Mouse (Mus musculus) heart, embryonic 10.5 days (tissue): ENCODE results near the gene Ldlrad1. TPM values are rescaled to one million over a fixed set of nuclear protein-coding genes. Genes with fewer than 3 reads are reported as not detected.

Source experiments
- DNase-seq: peaks from one replicate; pipeline ENCODE4 v3.0.0-alpha.2; 2017; ENCODE audit warnings: low spot score
- H3K27ac ChIP-seq: fragments of 300-500 bp; sonication (generic); 2 replicates; pipeline ENCODE4 v1.5.1; 2016; ENCODE audit warnings: mild to moderate bottlenecking
- H3K27me3 ChIP-seq: fragments of 300-500 bp; sonication (generic); 2 replicates; pipeline ENCODE4 v1.6.1; 2016; ENCODE audit warnings: mild to moderate bottlenecking; ENCODE audit not compliant: poor library complexity, insufficient read depth, severe bottlenecking
- H3K36me3 ChIP-seq: fragments of 300-500 bp; sonication (generic); 2 replicates; pipeline ENCODE4 v1.6.1; 2016; ENCODE audit warnings: mild to moderate bottlenecking, moderate library complexity
- H3K4me1 ChIP-seq: fragments of 300-500 bp; sonication (generic); 2 replicates; pipeline ENCODE4 v1.6.1; 2016; ENCODE audit warnings: mild to moderate bottlenecking
- H3K4me3 ChIP-seq: fragments of 300-500 bp; sonication (generic); 2 replicates; pipeline ENCODE4 v1.5.1; 2016; ENCODE audit warnings: mild to moderate bottlenecking, moderate library complexity
- H3K9me3 ChIP-seq: fragments of 300-500 bp; sonication (generic); 2 replicates; pipeline ENCODE4 v1.6.1; 2016; ENCODE audit warnings: mild to moderate bottlenecking, moderate library complexity
- WGBS: fragments of 180-500 bp; shearing (Covaris S2); methylation state at CpG from one replicate; pipeline ENCODE4 v1.1.7; 2016; 5-methylcytosine and 5-hydroxymethylcytosine counted together
- polyA plus RNA-seq: library from polyadenylated mRNA; unstranded; fragments of >200 nt; fragmentation: Nextera tagmentation; extraction: Ambion mirVana; gene quantifications from 2 replicates; pipeline ENCODE4 v1.2.1, GENCODE M21; 2016

Gene Ldlrad1
- polyA plus RNA-seq, 1 experiment from 2014 or later, result not detected

DNA sequence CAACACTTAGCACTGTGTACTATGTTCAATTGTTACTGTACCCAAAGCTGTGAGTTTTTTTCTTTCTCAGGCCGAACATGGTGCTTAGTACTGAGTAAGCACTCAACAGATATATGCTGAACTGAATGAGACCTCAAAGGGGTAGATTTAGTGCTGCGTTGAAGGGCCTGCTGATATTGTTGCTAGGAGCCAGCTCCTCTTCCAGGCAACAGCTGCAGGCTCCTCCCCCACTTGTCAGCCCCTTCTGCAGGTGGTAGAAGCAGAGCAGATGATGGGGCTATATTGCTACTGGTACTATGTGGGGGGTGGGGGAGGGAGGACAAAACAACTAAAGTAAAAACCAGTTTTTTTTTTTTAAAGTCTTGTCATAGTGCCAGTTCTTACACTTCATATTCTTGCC lies 40.5 kb downstream of the Ldlrad1 start:
- H3K36me3 ChIP-seq, result peaks cover 8% of the 10 kb centered on the region; the same call in 1 of the 2 replicates
- H3K4me1 ChIP-seq, result peaks cover 64% of the 10 kb centered on the region
- no peak overlapping the region for H3K4me3 ChIP-seq
- DNase-seq, result peak; percentile 82
- WGBS, result 16% methylated on average over 2 of the region's 2 CpGs
- peak overlapping the region; percentile 36; the same call in 1 of the 2 replicates for H3K27ac ChIP-seq
- H3K9me3 ChIP-seq, result no peaks in the 10 kb centered on the region
- H3K27me3 ChIP-seq, result no peaks in the 10 kb centered on the region

GRCm38 (mm10) chr4:107250494-107250893 lies 41.5 kb downstream of the Ldlrad1 start:
- H3K4me3 ChIP-seq, result no peak overlapping the region
- no peaks in the 10 kb centered on the region for H3K9me3 ChIP-seq
- 22% methylated on average over 4 of the region's 4 CpGs for WGBS
- H3K27me3 ChIP-seq, result no peaks in the 10 kb centered on the region
- peaks cover 5% of the 10 kb centered on the region; the same call in 1 of the 2 replicates for H3K36me3 ChIP-seq
- H3K4me1 ChIP-seq, result peaks cover 60% of the 10 kb centered on the region
- no peak overlapping the region for H3K27ac ChIP-seq
- no peak for DNase-seq

DNA sequence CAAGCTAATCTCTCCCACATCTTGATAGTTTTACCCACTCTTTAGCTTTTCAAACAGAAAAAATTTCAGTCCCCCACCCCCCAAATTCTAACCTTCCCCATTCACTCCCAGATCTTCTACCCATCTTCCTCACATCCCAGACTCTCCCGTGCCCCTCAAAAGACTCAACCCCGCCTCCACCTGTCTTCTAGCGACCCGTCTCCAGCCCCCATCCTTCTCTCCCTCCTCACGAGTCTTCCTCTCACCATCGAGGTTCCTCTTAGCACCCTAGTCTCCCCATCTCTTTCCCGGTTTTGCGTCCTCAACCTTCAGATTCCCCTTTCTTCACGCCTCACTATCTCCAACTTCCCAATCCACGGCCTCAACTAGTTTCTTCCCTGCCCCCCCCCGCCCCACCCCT lies 43.5 kb downstream of the Ldlrad1 start:
- H3K4me3 ChIP-seq, result peak overlapping the region; percentile 94
- H3K4me1 ChIP-seq, result peaks cover 50% of the 10 kb centered on the region
- peak overlapping the region; percentile 97 for H3K27ac ChIP-seq
- H3K27me3 ChIP-seq, result no peaks in the 10 kb centered on the region
- WGBS, result under 1% methylated on average over 11 of the region's 11 CpGs
- no peaks in the 10 kb centered on the region for H3K9me3 ChIP-seq
- DNase-seq, result no peak
- no peaks in the 10 kb centered on the region for H3K36me3 ChIP-seq

DNA sequence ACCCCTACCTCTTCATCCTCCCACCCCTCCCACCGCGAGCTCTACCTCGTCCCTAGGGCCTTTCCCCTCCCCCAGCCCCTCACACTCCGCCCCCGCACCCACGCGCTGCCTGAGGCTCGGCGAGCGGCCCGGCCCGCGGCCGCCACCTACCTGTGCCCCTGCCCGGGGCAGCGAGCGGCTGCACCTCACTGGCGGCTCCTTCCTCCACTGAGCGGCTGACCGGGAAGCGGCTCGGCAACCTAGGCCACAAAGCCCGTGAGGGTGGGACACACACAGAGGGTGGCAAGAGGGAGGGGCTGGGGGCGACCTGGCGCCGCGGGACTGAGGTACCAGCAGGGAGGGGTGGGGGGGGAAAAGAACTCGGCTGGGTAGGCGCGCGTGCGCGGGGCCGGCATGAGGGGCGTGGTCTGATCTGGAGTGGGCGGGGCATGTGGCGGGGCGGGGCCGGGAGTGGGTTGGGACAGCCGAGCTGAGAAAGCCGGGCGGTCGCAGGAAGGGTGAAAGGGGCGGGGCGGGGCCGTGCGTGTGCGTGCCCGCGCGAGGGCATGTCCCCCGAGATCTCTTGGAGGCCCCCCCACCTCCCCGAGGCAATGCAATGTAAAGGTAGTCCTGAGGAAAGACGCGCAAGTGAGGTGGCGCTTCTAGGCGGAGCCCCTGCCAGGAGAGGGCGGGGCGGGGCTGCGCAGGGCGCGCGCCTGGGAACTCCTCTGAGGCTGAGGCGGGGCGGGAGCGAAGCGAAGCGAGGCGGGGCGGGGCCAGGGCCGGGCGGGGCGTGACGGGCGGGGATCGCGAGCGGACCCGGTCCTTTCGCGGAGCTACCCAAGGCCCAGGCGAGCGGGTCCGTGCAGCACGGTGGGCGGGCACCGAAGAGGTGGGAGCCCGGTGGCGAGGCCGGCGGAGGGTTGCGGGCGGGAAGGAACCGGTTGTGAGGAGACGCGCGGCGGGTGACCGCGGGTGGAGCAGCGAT lies 44.4 kb downstream of the Ldlrad1 start, which contains the start of the genes Lrrc42 and Hspb11:
Gene Lrrc42, minus strand, starts transcription at position 408 of the 967 bp plus-strand sequence.
Gene Hspb11, plus strand, starts transcription at position 469 of the 967 bp plus-strand sequence.
- peaks cover 48% of the 10 kb centered on the region for H3K4me1 ChIP-seq
- H3K9me3 ChIP-seq, result no peaks in the 10 kb centered on the region
- no peaks in the 10 kb centered on the region for H3K27me3 ChIP-seq
- no peaks in the 10 kb centered on the region for H3K36me3 ChIP-seq
- WGBS, result under 1% methylated on average over 100 of the region's 101 CpGs
- H3K4me3 ChIP-seq, result peak within 1 kb of the TSS; percentile 94
- peak within 1 kb of the TSS; percentile 97 for H3K27ac ChIP-seq
- peak; percentile 98 for DNase-seq

- Histone ChIP-seq H3K4me3 (peak overlapping the region; percentile 94), H3K4me1 (peaks cover 39% of the 10 kb centered on the region), H3K27me3 (no peaks in the 10 kb centered on the region), H3K9me3 (no peaks in the 10 kb centered on the region), H3K36me3 (no peaks in the 10 kb centered on the region), H3K27ac (peak overlapping the region; percentile 97)
- WGBS, result 33% methylated on average over 3 of the region's 3 CpGs
- DNase-seq, result no peak
Observed at GRCm38 (mm10) chr4:107254414-107254813, 45.4 kb downstream of the Ldlrad1 start.

GRCm38 (mm10) chr4:107260001-107260400 lies 51.0 kb downstream of the Ldlrad1 start:
- H3K36me3 ChIP-seq, result peaks cover 9% of the 10 kb centered on the region
- H3K4me3 ChIP-seq, result no peak overlapping the region
- no peaks in the 10 kb centered on the region for H3K27me3 ChIP-seq
- 44% methylated on average over 4 of the region's 4 CpGs for WGBS
- peaks cover 4% of the 10 kb centered on the region; the same call in 1 of the 2 replicates for H3K4me1 ChIP-seq
- H3K9me3 ChIP-seq, result peaks cover 4% of the 10 kb centered on the region; the same call in 1 of the 2 replicates
- DNase-seq, result no peak
- H3K27ac ChIP-seq, result no peak overlapping the region

Other genes starting within 250 kb of the Ldlrad1 start
- gene Mrpl37, start 142.3 kb upstream of the Ldlrad1 start, polyA plus RNA-seq, result 117 and 120 TPM in 2 replicates
- 5.1 and 7.3 TPM in 2 replicates for gene Cyb5rl, start 142.2 kb upstream of the Ldlrad1 start, polyA plus RNA-seq
- gene Cdcp2, start 112.3 kb upstream of the Ldlrad1 start, polyA plus RNA-seq, result not detected in 2 replicates
- gene Tmem59, start 30.8 kb upstream of the Ldlrad1 start, polyA plus RNA-seq, result 292 and 299 TPM in 2 replicates
- gene Tceanc2, start 30.1 kb upstream of the Ldlrad1 start, polyA plus RNA-seq, result 17.8 and 21.3 TPM in 2 replicates
- gene Lrrc42, start 44.4 kb downstream of the Ldlrad1 start, polyA plus RNA-seq, result 81.7 and 86.6 TPM in 2 replicates
- gene Hspb11, start 44.4 kb downstream of the Ldlrad1 start, polyA plus RNA-seq, result 39.4 and 43.4 TPM in 2 replicates
- not detected in 2 replicates for gene Dio1, start 98.0 kb downstream of the Ldlrad1 start, polyA plus RNA-seq
- 43.3 and 45.4 TPM in 2 replicates for gene Yipf1, start 105.2 kb downstream of the Ldlrad1 start, polyA plus RNA-seq
- gene Ndc1, start 158.6 kb downstream of the Ldlrad1 start, polyA plus RNA-seq, result 38.1 and 39.3 TPM in 2 replicates
- 0.25 and 2.0 TPM in 2 replicates for gene Glis1, start 225.4 kb downstream of the Ldlrad1 start, polyA plus RNA-seq